Mouse (Mus musculus) left cerebral cortex, adult 2 months (tissue): ENCODE measurements around the gene 0610009B22Rik. TPM values are rescaled to one million over a fixed set of nuclear protein-coding genes. Genes with fewer than 3 reads are reported as not detected.

Experiments used
- DNase-seq, 2 experiments: peaks; one replicate each; pipeline ENCODE4 v3.0.0; 2021 to 2022; ENCODE audit warnings: low spot score in 2 of 2, mixed read lengths in 1 of 2; ENCODE audit errors: extremely low spot score in 1 of 2
- H3K27ac ChIP-seq: fragments of 200-600 bp; 2 replicates; pipeline ENCODE4 v1.8.1; 2022
- H3K4me3 ChIP-seq: fragments of 200-600 bp; 2 replicates; pipeline ENCODE4 v1.8.1; 2022
- CTCF ChIP-seq: fragments of 200-600 bp; IDR thresholded peaks from 2 replicates; pipeline ENCODE4 v1.8.1; 2022; ENCODE audit warnings: antibody characterized with exemption, mild to moderate bottlenecking, moderate library complexity
- intact Hi-C: fragments of 180-260 bp; cut with DNase I; formaldehyde crosslinking; loops from one replicate; pipeline ENCODE4 v1.15.1; 2025
- total RNA-seq, 2 experiments: library from RNA; stranded (reverse); gene quantifications; 2 replicates each; pipeline ENCODE4 v1.2.3; 2021

The 0610009B22Rik gene
- total RNA-seq, 2 experiments from 2014 or later = 32.4 to 35.2 TPM

- intact Hi-C loops = no loop called here
- Histone ChIP-seq H3K27ac (peak overlapping the region; percentile 53), H3K4me3 (no peak overlapping the region)
- no peak for TF ChIP-seq CTCF
- DNase-seq = peak in 1 of 2 experiments; percentile 9
Measured at GRCm38 (mm10) chr11:51646751-51647667, 41.7 kb downstream of the 0610009B22Rik start.

- Histone ChIP-seq H3K27ac (0 out of 2 replicates have a peak overlapping the region, but pooled peaks have one; percentile 53), H3K4me3 (no peak overlapping the region)
- intact Hi-C loops = no loop called here
- TF ChIP-seq CTCF = no peak
- DNase-seq = no peak
Measured at GRCm38 (mm10) chr11:51646245-51646644, 42.4 kb downstream of the 0610009B22Rik start.

GRCm38 (mm10) chr11:51645293-51645692, 43.4 kb downstream of the 0610009B22Rik start:
- intact Hi-C loops = no loop called here
- Histone ChIP-seq H3K4me3 (no peak overlapping the region), H3K27ac (no peak overlapping the region)
- TF ChIP-seq CTCF = no peak
- no peak for DNase-seq

- DNase-seq = no peak
- intact Hi-C loops = no loop called here
- H3K4me3 ChIP-seq = no peak overlapping the region
- H3K27ac ChIP-seq = no peak overlapping the region
- TF ChIP-seq CTCF = no peak
Measured at GRCm38 (mm10) chr11:51644217-51644616, 44.5 kb downstream of the 0610009B22Rik start.

GRCm38 (mm10) chr11:51643761-51644160, 44.9 kb downstream of the 0610009B22Rik start:
- DNase-seq = no peak
- TF ChIP-seq CTCF = no peak
- intact Hi-C loops = no loop called here
- H3K27ac ChIP-seq = peak overlapping the region; percentile 32; the same call in 1 of the 2 replicates
- no peak overlapping the region for H3K4me3 ChIP-seq

GRCm38 (mm10) chr11:51643202-51643601, 45.5 kb downstream of the 0610009B22Rik start:
- intact Hi-C loops = no loop called here
- Histone ChIP-seq H3K4me3 (no peak overlapping the region), H3K27ac (peak overlapping the region; percentile 32; the same call in 1 of the 2 replicates)
- no peak for DNase-seq
- no peak for TF ChIP-seq CTCF

GRCm38 (mm10) chr11:51640748-51641147, 47.9 kb downstream of the 0610009B22Rik start:
- intact Hi-C loops = no loop called here
- no peak for DNase-seq
- no peak for TF ChIP-seq CTCF

GRCm38 (mm10) chr11:51638497-51638896, 50.2 kb downstream of the 0610009B22Rik start:
- TF ChIP-seq CTCF = no peak
- H3K27ac ChIP-seq = no peak overlapping the region
- no peak for DNase-seq
- H3K4me3 ChIP-seq = no peak overlapping the region
- intact Hi-C loops = loop anchor here (5.0 kb wide), 1 partner anchor 44 kb away; no protein-coding TSS in a partner anchor

More at GRCm38 (mm10) chr11:51640748-51641147, 47.9 kb downstream of the 0610009B22Rik start:
- Histone ChIP-seq H3K27ac (no peak overlapping the region), H3K4me3 (no peak overlapping the region)

- Histone ChIP-seq H3K27ac (peak overlapping the region; percentile 56), H3K4me3 (peak overlapping the region; percentile 22; the same call in 1 of the 2 replicates)
- no peak for TF ChIP-seq CTCF
- no peak for DNase-seq
- intact Hi-C loops = loop anchor here (5.0 kb wide), 1 partner anchor 44 kb away; no protein-coding TSS in a partner anchor
Measured at GRCm38 (mm10) chr11:51637971-51638414, 50.7 kb downstream of the 0610009B22Rik start.

GRCm38 (mm10) chr11:51636323-51636684, 52.4 kb downstream of the 0610009B22Rik start:
- peak; percentile 83 for TF ChIP-seq CTCF
- intact Hi-C loops = loop anchor here (5.0 kb wide), 1 partner anchor 46 kb away; no protein-coding TSS in a partner anchor
- peak overlapping the region; percentile 96 for H3K27ac ChIP-seq
- H3K4me3 ChIP-seq = peak overlapping the region; percentile 89
- DNase-seq = peak in 1 of 2 experiments; percentile 54

- TF ChIP-seq CTCF = no peak; the same call in 1 of the 2 replicates
- intact Hi-C loops = loop anchor here (1.0 to 5.0 kb wide), 3 partner anchors 12 to 51 kb away; partner anchors contain the start of gene Phykpl
- H3K4me3 ChIP-seq = peak within 1 kb of the TSS; percentile 89
Measured at GRCm38 (mm10) chr11:51635525-51636322, 53.0 kb downstream of the 0610009B22Rik start, which contains the start of gene Rmnd5b. Rmnd5b (minus strand) TSS chr11:51635896.

More at GRCm38 (mm10) chr11:51635525-51636322, 53.0 kb downstream of the 0610009B22Rik start, which contains the start of gene Rmnd5b:
- H3K27ac ChIP-seq = peak within 1 kb of the TSS; percentile 96
- peak; percentile 94 to 95 for DNase-seq

Other genes with a start within 250 kb of the 0610009B22Rik start
- 1 to 10 TPM; 7.8 to 8.2 TPM for gene Phykpl, start 104.1 kb downstream of the 0610009B22Rik start, total RNA-seq
- gene Hnrnpab, start 82.0 kb downstream of the 0610009B22Rik start, total RNA-seq = 100 to 1,000 TPM; 120 to 127 TPM
- 10 to 100 TPM; 45.0 to 46.2 TPM for gene Nhp2, start 69.1 kb downstream of the 0610009B22Rik start, total RNA-seq
- 10 to 100 TPM; 56.1 to 61.9 TPM for gene Rmnd5b, start 53.0 kb downstream of the 0610009B22Rik start, total RNA-seq
- gene N4bp3, start 38.0 kb downstream of the 0610009B22Rik start, total RNA-seq = 10 to 100 TPM; 10.4 to 14.3 TPM
- gene D930048N14Rik, start 37.9 kb downstream of the 0610009B22Rik start, total RNA-seq = 1 to 10 TPM; 1.8 to 1.9 TPM
- 10 to 100 TPM; 21.0 to 21.2 TPM for gene Sec24a, start 74.8 kb upstream of the 0610009B22Rik start, total RNA-seq
- 10 to 100 TPM; 61.0 to 65.0 TPM for gene Sar1b, start 74.8 kb upstream of the 0610009B22Rik start, total RNA-seq
- 10 to 100 TPM; 49.6 to 60.3 TPM for gene Jade2, start 168.8 kb upstream of the 0610009B22Rik start, total RNA-seq